Mouse (Mus musculus) gonadal fat pad, adult 2 months (tissue): ENCODE measurements around the gene Gm5039. TPM values are rescaled to one million over a fixed set of nuclear protein-coding genes. Genes with fewer than 3 reads are reported as not detected.
"Not testable (repeated sequence)": the region's sequence is repeated elsewhere in the genome, so short reads cannot be mapped to it uniquely, and the experiment has no call there.

Source experiments
- DNase-seq: peaks from one replicate; pipeline ENCODE4 v3.0.0-alpha.2; 2012; ENCODE audit warnings: low read depth
- polyA plus RNA-seq: library from polyadenylated mRNA; depleted of rRNA; stranded (reverse); fragments of >200 nt; gene quantifications from 2 replicates; pipeline ENCODE4 v1.2.3, GENCODE M21; 2012; rRNA removed

The Gm5039 gene
- polyA plus RNA-seq: not detected in 2 replicates

DNA sequence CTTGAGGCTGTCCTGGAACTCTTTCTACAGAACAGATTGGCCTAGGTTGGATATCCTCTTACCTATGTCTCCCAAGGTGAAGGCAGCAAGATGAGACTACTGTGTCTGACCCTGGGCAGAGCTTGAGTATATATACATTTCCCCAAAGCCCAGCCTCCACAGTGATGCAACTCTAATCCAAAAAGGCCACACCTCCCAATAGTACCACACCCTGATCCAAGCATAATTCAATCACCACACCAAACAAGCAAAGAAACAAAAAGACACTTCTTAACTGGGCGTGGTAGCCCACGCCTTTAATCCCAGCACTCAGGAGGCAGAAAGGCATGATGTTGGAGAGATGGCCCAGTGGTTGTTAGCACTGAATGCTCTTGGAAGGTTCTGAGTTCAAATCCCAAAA lies at the start of gene Gm5039:
TSS of gene Gm5039 (minus strand) at position 101 of the 400 bp plus-strand sequence.
- not testable (repeated sequence) for DNase-seq

DNA sequence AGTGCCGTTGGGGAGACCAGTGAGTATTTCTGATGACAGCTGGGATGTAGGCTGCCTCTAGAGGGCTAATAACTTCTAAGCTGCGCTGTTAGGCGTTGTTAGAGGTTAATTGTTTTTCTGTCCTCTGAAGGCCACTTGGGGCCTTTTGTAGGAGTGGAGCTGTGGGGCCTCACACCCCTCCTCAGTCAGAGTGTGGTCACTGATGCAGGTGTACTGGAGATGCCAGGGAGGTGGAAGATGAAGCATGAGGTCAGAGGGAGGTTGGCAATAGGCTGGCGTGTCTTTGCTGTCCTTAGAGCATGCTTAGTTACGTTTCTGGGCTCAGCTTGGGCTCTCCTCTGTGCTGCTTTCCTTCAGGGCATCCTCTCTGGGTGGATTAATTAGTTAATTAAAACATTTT lies 48.2 kb upstream of the Gm5039 start:
- no peak for DNase-seq

GRCm38 (mm10) chr12:88370321-88370720 lies 46.5 kb upstream of the Gm5039 start:
- DNase-seq: not testable (repeated sequence)

GRCm38 (mm10) chr12:88369690-88370089 lies 45.9 kb upstream of the Gm5039 start:
- not testable (repeated sequence) for DNase-seq

DNA sequence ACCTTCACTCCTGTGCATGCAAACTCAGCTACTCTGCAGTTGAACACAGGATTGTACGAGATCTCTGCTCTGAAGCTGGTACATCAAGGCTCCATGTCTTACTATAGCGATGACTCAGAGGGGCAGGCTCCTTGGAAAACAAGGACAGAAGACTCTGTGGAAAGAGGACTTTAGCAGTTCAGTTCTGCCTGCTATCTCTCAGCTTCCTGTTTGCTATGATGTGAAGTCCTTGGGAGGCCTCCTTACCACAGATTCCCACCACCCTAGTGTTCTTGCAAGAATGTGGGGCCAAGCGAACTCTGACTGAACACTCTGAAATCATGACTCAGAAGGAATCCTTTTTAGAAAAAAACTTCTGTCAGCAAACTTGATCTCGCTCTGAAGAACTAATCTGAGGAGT lies 44.8 kb upstream of the Gm5039 start:
- no peak for DNase-seq

DNA sequence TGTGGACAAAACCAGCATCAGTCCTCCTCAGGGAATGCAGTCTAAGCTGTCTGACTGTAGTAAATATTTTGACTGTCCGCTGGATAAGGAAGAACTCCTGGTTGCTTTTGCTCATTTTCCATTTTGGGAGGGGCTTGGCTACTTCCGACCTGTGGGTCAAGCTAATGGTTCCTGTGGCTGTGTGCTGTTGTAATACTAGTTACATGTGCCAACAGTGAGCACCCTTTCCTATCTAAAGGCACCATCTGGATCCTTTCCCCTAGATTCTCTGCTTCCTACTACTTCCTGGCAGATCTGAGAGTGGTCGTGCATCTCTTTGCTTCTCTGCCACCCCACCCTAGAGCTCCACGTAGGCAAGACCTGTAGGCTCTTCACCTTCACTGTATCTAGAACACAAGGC lies 43.8 kb upstream of the Gm5039 start:
- no peak for DNase-seq

DNA sequence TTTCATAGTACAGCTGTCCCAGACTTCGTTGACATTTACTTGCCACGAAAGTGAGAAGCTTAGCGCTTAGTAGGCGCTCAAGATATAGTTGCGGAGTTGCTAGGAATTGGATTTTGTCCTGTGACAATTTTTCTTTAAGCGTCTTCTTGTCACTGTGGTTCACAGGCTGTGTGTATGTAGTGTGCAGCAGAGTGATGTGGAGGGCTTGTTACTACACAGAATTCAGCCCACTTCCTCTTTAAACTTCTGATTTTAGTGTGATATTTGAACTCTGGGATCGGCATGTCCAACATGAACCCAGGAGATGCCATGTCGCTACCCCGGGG lies 37.3 kb upstream of the Gm5039 start:
- no peak for DNase-seq

- no peak for DNase-seq
Observed at GRCm38 (mm10) chr12:88360441-88361119, 36.8 kb upstream of the Gm5039 start, which contains the start of gene Adck1. Gene Adck1, plus strand, starts transcription at chr12:88360554.

DNA sequence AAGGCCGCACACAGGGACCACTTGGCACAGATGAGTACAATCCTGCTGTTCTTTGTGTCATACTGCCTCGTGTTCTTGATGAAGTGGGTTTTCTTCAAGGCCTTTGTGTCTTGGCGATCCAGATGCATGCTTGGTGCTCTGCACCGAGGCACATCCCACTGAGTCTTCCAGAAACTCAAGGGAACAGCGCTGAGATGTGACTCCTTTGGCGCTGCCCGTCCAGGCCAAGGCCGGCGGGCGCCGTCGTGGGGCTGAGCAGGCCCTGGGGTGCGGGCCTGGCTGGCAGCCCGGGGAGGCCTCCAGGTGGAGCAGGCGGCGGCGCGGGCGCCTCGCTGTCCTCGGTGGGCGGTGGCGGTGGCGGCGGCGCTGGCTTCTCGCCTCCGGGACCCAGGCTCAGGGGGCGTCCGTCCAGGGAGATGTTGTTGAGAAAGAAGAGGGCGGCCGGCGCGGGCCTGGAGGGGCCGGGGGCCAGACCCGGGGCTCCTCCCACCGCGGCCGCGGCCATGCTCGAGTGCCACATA lies 30.4 kb upstream of the Gm5039 start:
- no peak for DNase-seq

DNA sequence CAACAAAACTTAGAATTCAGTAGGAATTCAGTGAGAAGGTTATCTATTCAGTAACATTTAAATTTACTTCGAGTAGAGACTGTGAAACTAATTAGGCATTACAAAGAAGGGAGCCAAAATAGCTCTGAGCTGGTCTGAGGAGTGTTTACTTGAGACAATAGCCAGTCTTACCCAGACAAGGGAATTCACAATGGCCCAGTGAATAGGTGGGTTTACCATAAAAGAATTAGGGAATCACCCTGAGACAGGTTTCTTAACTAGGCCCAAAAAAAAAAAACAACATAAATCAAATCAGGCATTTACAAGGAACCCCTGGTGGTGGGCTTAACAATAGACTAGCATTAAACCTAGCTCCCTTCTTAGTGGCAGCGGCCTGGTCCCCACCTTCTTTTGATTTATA lies 17.5 kb upstream of the Gm5039 start:
- not testable (repeated sequence) for DNase-seq

- DNase-seq: not testable (repeated sequence)
Observed at GRCm38 (mm10) chr12:88336662-88337413, 13.0 kb upstream of the Gm5039 start.

DNA sequence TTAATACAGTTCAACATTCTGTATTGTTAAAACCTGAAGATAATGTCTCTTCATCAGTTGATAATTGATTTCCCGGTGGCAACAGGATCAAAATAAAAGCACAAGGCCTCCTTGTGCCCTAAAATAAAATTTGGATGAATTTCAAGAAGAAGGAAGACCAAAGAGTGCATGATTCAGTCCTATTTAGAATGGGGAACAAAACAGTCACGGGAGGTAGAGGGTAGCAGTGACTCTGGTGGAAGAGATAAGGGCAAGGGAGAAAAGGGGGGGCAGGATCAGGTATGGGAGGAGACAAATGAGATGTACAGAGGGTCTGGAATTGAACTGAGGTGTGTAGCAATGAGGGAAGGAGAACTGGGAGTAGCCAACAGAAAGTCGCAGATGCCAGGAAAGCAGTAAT lies 9.3 kb downstream of the Gm5039 start:
- no peak for DNase-seq

DNA sequence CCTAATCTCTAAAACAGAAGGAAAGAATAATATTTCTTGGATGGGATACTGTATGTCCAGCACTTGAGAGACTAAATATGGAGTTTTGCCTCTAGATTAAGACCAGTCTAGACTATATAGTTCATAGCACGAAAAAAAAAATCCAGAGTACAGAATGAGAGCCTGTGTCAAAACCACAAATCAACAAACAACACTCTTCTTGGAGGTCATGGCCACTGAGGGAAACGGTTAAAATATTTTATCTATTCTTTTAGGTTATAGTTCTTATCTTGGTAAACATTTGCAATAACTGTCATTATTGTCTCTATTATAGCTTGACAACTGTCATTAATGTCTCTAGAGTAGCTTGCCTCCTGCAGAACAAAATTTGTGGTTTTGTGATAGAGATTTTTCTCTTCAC lies 26.7 kb downstream of the Gm5039 start:
- DNase-seq: not testable (repeated sequence)

- peak; percentile 5 for DNase-seq
Observed at GRCm38 (mm10) chr12:88293082-88293481, 30.7 kb downstream of the Gm5039 start.

GRCm38 (mm10) chr12:88285224-88285623 lies 38.6 kb downstream of the Gm5039 start:
- DNase-seq: not testable (repeated sequence)

- DNase-seq: not testable (repeated sequence)
Observed at GRCm38 (mm10) chr12:88274400-88274799, 49.4 kb downstream of the Gm5039 start, which contains the start of gene Gm5662. Gene Gm5662, minus strand, starts transcription at chr12:88274500.

Other genes with a start within 250 kb of the Gm5039 start
- not detected in 2 replicates for gene Gm16368, start 240.3 kb downstream of the Gm5039 start, polyA plus RNA-seq
- gene Gm10436, start 141.9 kb downstream of the Gm5039 start, polyA plus RNA-seq: not detected in 2 replicates
- not detected in 2 replicates for gene Gm8332, start 73.9 kb downstream of the Gm5039 start, polyA plus RNA-seq
- not detected in 2 replicates for gene Gm5662, start 49.5 kb downstream of the Gm5039 start, polyA plus RNA-seq
- gene Adck1, start 36.5 kb upstream of the Gm5039 start, polyA plus RNA-seq: 17.4 and 24.6 TPM in 2 replicates